Mouse (Mus musculus): ENCODE results near the gene Ptgis.

- TF ChIP-seq CTCF (conservative IDR thresholded peaks at IDR 0.05; ENCODE audit: low read length), result no peak
- TF ChIP-seq NANOG (IDR thresholded peaks at IDR 0.05; ENCODE audit: borderline replicate concordance, low read length), result no peak
- no peak for TF ChIP-seq POU5F1 (IDR thresholded peaks at IDR 0.05; ENCODE audit: borderline replicate concordance, low read length)
These were observed 36.6 kb upstream of the Ptgis start for GRCm38 (mm10) chr2:167277026-167277425.
